Mouse (Mus musculus): ENCODE measurements around the gene Pbrm1.

GRCm38 (mm10) chr14:31016063-31016462 is 2.9 kb upstream of the Pbrm1 start:
- no peak for TF ChIP-seq POLR2A (IDR thresholded peaks at IDR 0.05; ENCODE audit: control insufficient read depth, low read depth, low read length)
- no peak for TF ChIP-seq CTCF (IDR thresholded peaks at IDR 0.05; ENCODE audit: control insufficient read depth, insufficient read depth, insufficient replicate concordance, low read depth, low read length)
